Mouse (Mus musculus) right cerebral cortex, postnatal 4 days (tissue): ENCODE measurements around the gene Islr.

Source experiments
- DNase-seq: peaks from one replicate; pipeline ENCODE4 v3.0.0-alpha.2; 2022

Islr gene

DNA sequence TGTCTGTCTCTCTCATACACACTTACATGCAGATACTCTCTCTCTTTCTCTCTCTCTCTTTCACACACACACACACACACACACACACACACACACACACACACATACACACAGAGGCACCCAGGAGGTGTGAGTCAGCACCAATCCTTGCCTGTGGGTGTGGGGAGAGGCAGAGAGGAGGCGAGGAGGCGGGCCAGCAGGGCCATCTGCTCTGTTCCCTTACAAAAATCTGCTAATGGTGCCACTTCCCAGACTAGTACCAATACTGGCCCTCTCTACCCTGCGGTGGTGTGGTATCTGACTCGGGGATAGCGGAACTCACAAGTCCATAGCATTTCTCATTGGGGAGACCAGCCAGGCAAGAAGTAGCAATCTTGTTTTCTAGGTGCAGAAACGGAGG is 92.7 kb downstream of the Islr start:
- DNase-seq, result peak; percentile 41

DNA sequence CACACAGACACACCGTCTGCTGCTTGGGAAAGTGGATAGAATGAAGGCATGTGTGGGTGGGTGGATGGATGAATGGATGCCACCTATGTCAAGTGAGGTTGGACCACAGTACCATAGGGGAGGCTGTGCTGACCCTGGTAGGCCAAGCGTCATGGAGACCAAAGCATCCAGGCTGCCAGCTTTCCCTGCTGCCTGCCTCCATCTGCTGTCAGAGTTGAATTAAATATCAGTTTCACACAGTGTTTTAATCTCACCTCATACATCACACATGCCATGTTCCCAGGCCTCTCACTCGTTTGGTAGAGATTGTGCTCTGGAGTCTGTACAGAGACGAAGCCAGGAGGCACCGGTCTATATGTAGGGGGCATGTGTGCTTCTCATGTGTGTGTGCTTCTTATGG is 93.3 kb downstream of the Islr start:
- DNase-seq, result no peak

GRCm38 (mm10) chr9:58107494-58107893 is 96.6 kb downstream of the Islr start:
- no peak for DNase-seq
